Mouse (Mus musculus) stomach, postnatal 0 days (tissue): ENCODE measurements around the gene Armh2.

Source experiments
- CTCF ChIP-seq: IDR thresholded peaks from 2 replicates; pipeline ENCODE4 v1.5.1; 2016; ENCODE audit warnings: antibody characterized with exemption, low read depth, mild to moderate bottlenecking, moderate library complexity
- EP300 ChIP-seq: optimal IDR thresholded peaks from 2 replicates; pipeline ENCODE3; 2016; ENCODE audit warnings: antibody characterized with exemption

- no peak for TF ChIP-seq CTCF
- no peak for TF ChIP-seq EP300
Measured at GRCm38 (mm10) chr13:24760351-24760870, 19.4 kb downstream of the Armh2 start.
